Mouse (Mus musculus) MEL (cell line): Measurements from ENCODE around the gene Pik3cd. TPM values are rescaled to one million over a fixed set of nuclear protein-coding genes. Genes with fewer than 3 reads are reported as not detected.
A peak's percentile ranks its signal among the peaks of the same experiment; 100 is the strongest.

Experiments
- DNase-seq: peaks from one replicate; pipeline ENCODE4 v3.0.0; 2011; ENCODE audit warnings: low read depth, low spot score
- H3K27ac ChIP-seq: 2 replicates; pipeline ENCODE4 v1.5.1; 2012; ENCODE audit warnings: low read depth, mild to moderate bottlenecking, control low read depth, low read length, moderate library complexity; ENCODE audit not compliant: control insufficient read depth
- H3K27me3 ChIP-seq, 2 experiments: fragments of 150-350 bp in 1 of 2; sonication (generic) in 1 of 2; 2 replicates each; pipeline ENCODE4 v1.6.1; 2012; ENCODE audit warnings: low read length in 2 of 2, mild to moderate bottlenecking in 2 of 2, improper control_type of control experiment in 1 of 2, moderate library complexity in 1 of 2; ENCODE audit not compliant: insufficient read depth in 2 of 2, control insufficient read depth in 1 of 2
- H3K36me3 ChIP-seq, 2 experiments: 2 replicates each; pipeline ENCODE4 v1.6.1; 2012 to 2014; ENCODE audit warnings: low read length in 2 of 2, improper control_type of control experiment in 1 of 2, inconsistent platforms in 1 of 2, mild to moderate bottlenecking in 1 of 2; ENCODE audit not compliant: insufficient read depth in 2 of 2, control insufficient read depth in 1 of 2
- H3K4me1 ChIP-seq, 2 experiments: fragments of 150-350 bp in 1 of 2; sonication (generic) in 1 of 2; 2 replicates each; pipeline ENCODE4 v1.6.1; 2012; ENCODE audit warnings: low read length in 2 of 2, improper control_type of control experiment in 1 of 2, mild to moderate bottlenecking in 1 of 2; ENCODE audit not compliant: insufficient read depth in 2 of 2, control insufficient read depth in 1 of 2
- H3K4me3 ChIP-seq, 2 experiments: fragments of 150-350 bp in 1 of 2; sonication (generic) in 1 of 2; 2 replicates each; pipeline ENCODE4 v1.5.1; 2012; ENCODE audit warnings: low read depth in 2 of 2, low read length in 2 of 2, mild to moderate bottlenecking in 2 of 2, moderate library complexity in 2 of 2, control low read depth in 1 of 2, improper control_type of control experiment in 1 of 2; ENCODE audit not compliant: control insufficient read depth in 1 of 2, insufficient read depth in 1 of 2
- H3K79me2 ChIP-seq: 2 replicates; pipeline ENCODE4 v1.6.1; 2012; ENCODE audit warnings: mild to moderate bottlenecking, low read length, moderate library complexity; ENCODE audit not compliant: control insufficient read depth, poor library complexity, insufficient read depth
- H3K9ac ChIP-seq: 2 replicates; pipeline ENCODE4 v1.6.1; 2012; ENCODE audit warnings: low read depth, mild to moderate bottlenecking, control low read depth, low read length, moderate library complexity; ENCODE audit not compliant: control insufficient read depth, poor library complexity, severe bottlenecking
- H3K9me3 ChIP-seq: fragments of 150-350 bp; sonication (generic); replicated peaks from 2 replicates; pipeline ENCODE4 v1.6.1; 2012; ENCODE audit warnings: mild to moderate bottlenecking, low read length, improper control_type of control experiment, moderate library complexity; ENCODE audit not compliant: insufficient read depth
- CHD1 ChIP-seq: IDR thresholded peaks from 2 replicates; pipeline ENCODE4 v1.6.1; 2012; ENCODE audit warnings: low read depth, mild to moderate bottlenecking, inconsistent platforms, low read length, improper control_type of control experiment
- CHD2 ChIP-seq: IDR thresholded peaks from 2 replicates; pipeline ENCODE4 v1.6.1; 2011; ENCODE audit warnings: low read length, improper control_type of control experiment
- CTCF ChIP-seq, 3 experiments: IDR thresholded peaks in 2 of 3; conservative IDR thresholded peaks in 1 of 3; 2 replicates each; pipeline ENCODE4 v1.5.1; 2011 to 2012; ENCODE audit warnings: low read length in 3 of 3, low read depth in 2 of 3, mild to moderate bottlenecking in 2 of 3, improper control_type of control experiment in 1 of 3, inconsistent platforms in 1 of 3, mixed read lengths in 1 of 3, moderate library complexity in 1 of 3; ENCODE audit not compliant: control insufficient read depth in 1 of 3, insufficient read depth in 1 of 3, poor library complexity in 1 of 3, severe bottlenecking in 1 of 3
- ELF1 ChIP-seq: IDR thresholded peaks from 2 replicates; pipeline ENCODE4 v1.6.1; 2014; ENCODE audit warnings: low read depth, mild to moderate bottlenecking, inconsistent platforms, low read length, improper control_type of control experiment, moderate library complexity
- EP300 ChIP-seq, 2 experiments: IDR thresholded peaks; 2 replicates each; pipeline ENCODE4 v1.6.1; 2011; ENCODE audit warnings: improper control_type of control experiment in 2 of 2, low read length in 2 of 2, low read depth in 1 of 2, mild to moderate bottlenecking in 1 of 2
- ETS1 ChIP-seq: IDR thresholded peaks from 2 replicates; pipeline ENCODE4 v1.6.1; 2012; ENCODE audit warnings: low read depth, mild to moderate bottlenecking, inconsistent platforms, low read length, improper control_type of control experiment, moderate library complexity
- GABPA ChIP-seq: IDR thresholded peaks from 2 replicates; pipeline ENCODE4 v1.6.1; 2012; ENCODE audit warnings: low read depth, mild to moderate bottlenecking, inconsistent platforms, low read length, improper control_type of control experiment, moderate library complexity
- HCFC1 ChIP-seq: IDR thresholded peaks from 2 replicates; pipeline ENCODE4 v1.6.1; 2012; ENCODE audit warnings: low read depth, mild to moderate bottlenecking, inconsistent platforms, low read length, improper control_type of control experiment, moderate library complexity
- JUND ChIP-seq: IDR thresholded peaks from 2 replicates; pipeline ENCODE4 v1.6.1; 2011; ENCODE audit warnings: low read depth, mild to moderate bottlenecking, improper control_type of control experiment, low read length
- MAFK ChIP-seq: IDR thresholded peaks from 2 replicates; pipeline ENCODE4 v1.6.1; 2011; ENCODE audit warnings: low read depth, mild to moderate bottlenecking, low read length, improper control_type of control experiment, borderline replicate concordance
- MAX ChIP-seq: IDR thresholded peaks from 2 replicates; pipeline ENCODE4 v1.6.1; 2011; ENCODE audit warnings: low read length, improper control_type of control experiment
- MYC ChIP-seq: IDR thresholded peaks from 2 replicates; pipeline ENCODE4 v1.6.1; 2011; ENCODE audit warnings: low read depth, mild to moderate bottlenecking, low read length, improper control_type of control experiment, moderate library complexity
- NELFE ChIP-seq: IDR thresholded peaks from 2 replicates; pipeline ENCODE4 v1.6.1; 2011; ENCODE audit warnings: low read depth, low read length, improper control_type of control experiment
- NRF1 ChIP-seq: IDR thresholded peaks from 2 replicates; pipeline ENCODE4 v1.6.1; 2014; ENCODE audit warnings: low read depth, mild to moderate bottlenecking, inconsistent platforms, low read length, improper control_type of control experiment, moderate library complexity; ENCODE audit not compliant: poor library complexity, insufficient read depth, severe bottlenecking
- POLR2A ChIP-seq, 2 experiments: IDR thresholded peaks; 2 replicates each; pipeline ENCODE4 v1.6.1; 2011 to 2012; ENCODE audit warnings: low read length in 2 of 2, mild to moderate bottlenecking in 2 of 2, control low read depth in 1 of 2, improper control_type of control experiment in 1 of 2, low read depth in 1 of 2, moderate library complexity in 1 of 2; ENCODE audit not compliant: control insufficient read depth in 1 of 2, insufficient read depth in 1 of 2, poor library complexity in 1 of 2
- RCOR1 ChIP-seq: IDR thresholded peaks from 2 replicates; pipeline ENCODE4 v1.6.1; 2012; ENCODE audit warnings: low read depth, mild to moderate bottlenecking, inconsistent platforms, low read length, improper control_type of control experiment
- SIN3A ChIP-seq: IDR thresholded peaks from 2 replicates; pipeline ENCODE4 v1.6.1; 2012; ENCODE audit warnings: low read length, improper control_type of control experiment, inconsistent platforms
- TAL1 ChIP-seq: IDR thresholded peaks from 2 replicates; pipeline ENCODE4 v1.6.1; 2012; ENCODE audit warnings: mild to moderate bottlenecking, inconsistent platforms, low read length, moderate library complexity, mixed read lengths
- TCF12 ChIP-seq: IDR thresholded peaks from 2 replicates; pipeline ENCODE4 v1.6.1; 2014; ENCODE audit warnings: low read depth, mild to moderate bottlenecking, inconsistent platforms, low read length, improper control_type of control experiment, moderate library complexity
- UBTF ChIP-seq: IDR thresholded peaks from 2 replicates; pipeline ENCODE4 v1.6.1; 2012; ENCODE audit warnings: low read depth, mild to moderate bottlenecking, inconsistent platforms, low read length, improper control_type of control experiment, moderate library complexity, borderline replicate concordance; ENCODE audit not compliant: insufficient read depth
- ZMIZ1 ChIP-seq: IDR thresholded peaks from 2 replicates; pipeline ENCODE4 v1.6.1; 2012; ENCODE audit warnings: low read depth, mild to moderate bottlenecking, inconsistent platforms, low read length, improper control_type of control experiment, moderate library complexity
- polyA plus RNA-seq, 2 experiments: library from polyadenylated mRNA; stranded (reverse) in 1 of 2; unstranded in 1 of 2; fragments of >175 nt in 1 of 2; fragments of >200 nt in 1 of 2; gene quantifications; 2 replicates each; pipeline versions ENCODE4 v1.2.1 to v1.2.4; 2012; ENCODE audit warnings: low replicate concordance in 2 of 2, low read depth in 1 of 2; ENCODE audit not compliant: insufficient read length in 2 of 2, insufficient read depth in 1 of 2, missing spikeins in 1 of 2
- total RNA-seq: library from RNA; depleted of rRNA; stranded (reverse); fragments of 300-350 nt; gene quantifications from 2 replicates; pipeline ENCODE4 v1.2.3, GENCODE M21; 2012

Pik3cd gene
- total and polyA plus RNA-seq, 3 experiments = 45.9 to 152 (median 49.8) TPM

DNA sequence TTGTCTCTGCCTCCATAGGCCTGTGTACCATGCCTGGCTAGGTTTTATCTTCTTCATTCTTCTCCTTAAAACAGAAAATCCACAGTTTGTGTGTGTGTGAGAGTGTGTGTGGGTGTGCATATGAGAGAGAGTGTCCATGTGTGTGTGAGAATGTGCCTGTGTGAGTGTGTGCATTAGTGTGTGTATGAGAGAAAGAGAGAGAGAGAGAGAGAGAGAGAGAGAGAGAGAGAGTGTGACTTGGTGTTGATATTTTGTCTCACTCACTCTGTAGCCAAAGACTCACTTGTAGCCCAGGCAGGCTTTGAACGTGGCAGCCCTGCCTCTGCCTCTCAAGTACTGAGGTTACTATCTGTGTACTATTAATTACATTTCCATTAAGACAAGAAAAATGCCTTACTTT is 68.2 kb downstream of the Pik3cd start:
- H3K36me3 ChIP-seq = peaks cover 0 to 31% of the 10 kb centered on the region in 2 experiments; a peak in 2 of 4 replicates
- peaks cover 24 to 34% of the 10 kb centered on the region in 2 experiments for H3K4me1 ChIP-seq
- DNase-seq = peak; percentile 55
- peak overlapping the region; percentile 51 for H3K9ac ChIP-seq
- no peaks in the 10 kb centered on the region for H3K9me3 ChIP-seq
- TF ChIP-seq EP300 (IDR thresholded peaks at IDR 0.05; ENCODE audit: low read depth in 1 of 2, low read length in 2 of 2) (no peak), JUND (peak; percentile 93), TCF12 (0 out of 2 replicates have a peak, but pooled peaks have one; percentile 4), MYC (no peak), MAFK (no peak)
- no peaks in the 10 kb centered on the region for H3K27me3 ChIP-seq
- H3K4me3 ChIP-seq = peak overlapping the region; percentile 18 to 44
- peaks cover 7% of the 10 kb centered on the region; the same call in 1 of the 2 replicates for H3K79me2 ChIP-seq
- H3K27ac ChIP-seq = peak overlapping the region; percentile 74

DNA sequence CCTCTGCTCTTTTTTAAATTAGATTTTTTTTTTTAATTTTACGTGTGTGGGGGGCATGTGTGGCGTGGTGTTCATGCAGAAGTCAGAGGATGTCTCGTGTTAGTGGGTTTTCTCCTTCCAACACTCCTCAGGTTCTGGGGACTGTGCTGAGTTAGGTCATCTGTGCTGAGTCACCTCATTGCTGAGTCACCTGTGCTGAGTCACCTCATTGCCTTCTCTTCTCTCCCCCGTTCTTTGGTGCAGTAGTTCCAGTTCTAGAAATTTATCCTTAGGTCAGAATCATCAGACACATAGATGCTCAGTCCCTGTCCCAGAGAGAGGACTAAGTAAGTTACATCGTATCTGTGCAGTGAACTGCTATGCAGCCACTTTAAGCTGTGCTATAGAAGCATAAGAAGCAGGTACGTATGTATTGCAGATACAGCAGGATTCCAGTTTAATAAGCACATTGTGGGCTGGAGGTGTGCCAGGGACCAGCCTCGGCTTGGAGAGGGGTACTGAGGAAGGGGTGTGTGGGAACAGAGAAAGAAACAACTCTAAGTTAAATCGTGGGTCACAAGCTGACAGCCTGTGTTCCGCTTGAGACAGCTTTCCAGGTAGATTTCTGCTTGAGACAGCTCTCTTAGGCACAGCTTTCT is 69.6 kb downstream of the Pik3cd start:
- peak; percentile 87; the same call in 1 of the 2 replicates for TF ChIP-seq JUND
- TF ChIP-seq TAL1 = no peak
- no peak for TF ChIP-seq HCFC1
- TF ChIP-seq ZMIZ1 = no peak
- TF ChIP-seq CHD2 = no peak
- TF ChIP-seq RCOR1 = 0 out of 2 replicates have a peak, but pooled peaks have one; percentile 13
- TF ChIP-seq POLR2A (IDR thresholded peaks at IDR 0.05; ENCODE audit: control insufficient read depth in 1 of 2, insufficient read depth in 1 of 2, low read depth in 1 of 2, low read length in 2 of 2, poor library complexity in 1 of 2) = no peak
- TF ChIP-seq NRF1 = no peak
- TF ChIP-seq ELF1 = no peak
- TF ChIP-seq SIN3A = peak; percentile 56; the same call in 1 of the 2 replicates
- no peak for TF ChIP-seq CHD1
- TF ChIP-seq EP300 (IDR thresholded peaks at IDR 0.05; ENCODE audit: low read depth in 1 of 2, low read length in 2 of 2) = peak; percentile 59 to 66
- TF ChIP-seq MAX = no peak
- peak; percentile 88 for TF ChIP-seq MAFK
- TF ChIP-seq UBTF = no peak
- TF ChIP-seq CTCF (IDR thresholded peaks at IDR 0.05 in 2 of 3, conservative IDR thresholded peaks at IDR 0.05 in 1 of 3; ENCODE audit: control insufficient read depth in 1 of 3, insufficient read depth in 1 of 3, low read depth in 2 of 3, low read length in 3 of 3, poor library complexity in 1 of 3, severe bottlenecking in 1 of 3) = no peak
- peak; percentile 90 for TF ChIP-seq GABPA
- TF ChIP-seq NELFE = no peak
- peak; percentile 90 for TF ChIP-seq ETS1
- TF ChIP-seq, all 39 proteins: peak for 7
- Histone ChIP-seq H3K27ac (peak overlapping the region; percentile 23; the same call in 1 of the 2 replicates), H3K9ac (peak overlapping the region; percentile 6; the same call in 1 of the 2 replicates), H3K4me1 (peaks cover 24 to 34% of the 10 kb centered on the region in 2 experiments), H3K79me2 (peaks cover 7% of the 10 kb centered on the region; the same call in 1 of the 2 replicates), H3K4me3 (peak overlapping the region; percentile 0 to 44; a peak in 3 of 4 replicates), H3K27me3 (no peaks in the 10 kb centered on the region), H3K36me3 (peaks cover 0 to 31% of the 10 kb centered on the region in 2 experiments; a peak in 2 of 4 replicates), H3K9me3 (no peaks in the 10 kb centered on the region)
- DNase-seq = peak; percentile 81
